Mouse (Mus musculus): Measurements from ENCODE around the gene Gm2956. TPM values are rescaled to one million over a fixed set of nuclear protein-coding genes. Genes with fewer than 3 reads are reported as not detected.
"Not testable (repeated sequence)": the region's sequence is repeated elsewhere in the genome, so short reads cannot be mapped to it uniquely, and the experiment has no call there.

The Gm2956 gene
- total RNA-seq (2014; fragmentation: Nextera tagmentation) (0.81 TPM in 1 of 2 replicates, not detected in the other), total RNA-seq (2017) (not detected in 2 replicates)

DNA sequence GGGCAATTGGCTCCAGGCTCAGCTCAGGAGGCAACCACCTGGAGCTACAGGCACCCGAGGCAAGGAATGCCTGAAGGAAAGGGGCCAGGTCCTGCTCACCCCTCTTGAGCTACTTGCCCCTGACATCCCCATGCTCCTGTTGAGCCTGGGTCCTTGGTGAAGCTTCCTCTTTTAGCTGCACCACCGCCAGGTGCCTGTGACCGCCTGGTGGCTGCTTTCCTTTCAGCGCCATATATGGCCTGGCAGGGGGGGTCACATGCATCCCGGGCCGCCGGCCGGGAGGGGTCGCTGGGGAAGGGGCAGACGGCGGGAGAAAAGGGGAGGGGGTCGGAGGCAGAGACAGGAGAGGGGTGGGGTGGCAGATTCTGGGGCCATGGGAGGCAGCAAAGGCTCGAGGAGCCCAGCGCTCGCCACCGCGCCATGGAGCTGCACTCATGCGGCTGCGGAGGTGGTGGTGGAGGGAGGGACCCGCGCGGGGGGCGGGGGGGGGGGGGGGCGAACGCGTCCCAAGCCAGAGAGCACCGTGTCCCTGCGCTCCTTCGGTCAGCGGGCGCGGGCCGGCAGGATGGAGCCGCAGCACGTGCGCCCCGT is at the start of gene Gm2956:
Gene Gm2956, plus strand, starts transcription at position 541 of the 591 bp plus-strand sequence.
- not testable (repeated sequence) for ATAC-seq (replicated peaks; ENCODE audit: low FRiP score, low TSS enrichment, poor library complexity, severe bottlenecking)

GRCm38 (mm10) chr14:3333406-3333805 is 979 bp downstream of the Gm2956 start:
- not testable (repeated sequence) for ATAC-seq (replicated peaks; ENCODE audit: low FRiP score, low TSS enrichment, poor library complexity, severe bottlenecking)

DNA sequence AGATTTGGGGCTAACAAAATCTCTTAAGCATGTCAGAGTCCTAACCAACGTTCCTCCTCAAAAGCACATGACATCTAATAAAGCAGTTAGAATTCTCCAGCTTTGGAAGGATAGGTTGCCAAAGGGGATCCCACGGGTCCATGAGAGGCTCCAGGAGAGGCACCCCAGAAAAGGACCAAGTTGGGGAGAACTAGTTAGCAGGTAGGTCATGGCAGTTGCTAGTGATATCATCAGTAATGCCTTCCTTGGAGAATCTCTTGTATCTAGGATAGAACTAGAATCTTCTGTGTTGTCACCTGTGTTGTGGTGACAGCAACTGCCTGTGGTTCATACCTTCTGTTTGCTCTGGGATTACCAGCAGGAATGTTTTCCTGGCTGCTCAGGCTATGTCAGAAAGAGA is 62.4 kb downstream of the Gm2956 start, which contains the start of gene Gm10413:
Gene Gm10413, plus strand, starts transcription at position 301 of the 400 bp plus-strand sequence.
- ATAC-seq (replicated peaks; ENCODE audit: low FRiP score, low TSS enrichment, poor library complexity, severe bottlenecking), result not testable (repeated sequence)

Other genes starting within 250 kb of the Gm2956 start
- not detected in 2 replicates for gene Gm10340, start 198.6 kb upstream of the Gm2956 start, total RNA-seq (2014; fragmentation: Nextera tagmentation)
- gene Gm10340, start 198.6 kb upstream of the Gm2956 start, total RNA-seq (2017), result not detected in 2 replicates
- gene Gm5795, start 144.4 kb upstream of the Gm2956 start, total RNA-seq (2014; fragmentation: Nextera tagmentation), result not detected in 2 replicates
- not detected in 2 replicates for gene Gm5795, start 144.4 kb upstream of the Gm2956 start, total RNA-seq (2017)
- 2.6 TPM in 1 of 2 replicates, not detected in the other for gene D830030K20Rik, start 124.1 kb upstream of the Gm2956 start, total RNA-seq (2014; fragmentation: Nextera tagmentation)
- gene D830030K20Rik, start 124.1 kb upstream of the Gm2956 start, total RNA-seq (2017), result not detected in 2 replicates
- not detected in 2 replicates for gene Gm10413, start 62.5 kb downstream of the Gm2956 start, total RNA-seq (2014; fragmentation: Nextera tagmentation)
- gene Gm10413, start 62.5 kb downstream of the Gm2956 start, total RNA-seq (2017), result not detected in 2 replicates
- not detected in 2 replicates for gene Gm10409, start 80.0 kb downstream of the Gm2956 start, total RNA-seq (2014; fragmentation: Nextera tagmentation)
- gene Gm10409, start 80.0 kb downstream of the Gm2956 start, total RNA-seq (2017), result not detected in 2 replicates
- not detected in 2 replicates for gene Gm3005, start 95.5 kb downstream of the Gm2956 start, total RNA-seq (2014; fragmentation: Nextera tagmentation)
- gene Gm3005, start 95.5 kb downstream of the Gm2956 start, total RNA-seq (2017), result not detected in 2 replicates
- not detected in 2 replicates for gene Gm10408, start 116.8 kb downstream of the Gm2956 start, total RNA-seq (2014; fragmentation: Nextera tagmentation)
- gene Gm10408, start 116.8 kb downstream of the Gm2956 start, total RNA-seq (2017), result not detected in 2 replicates